Mouse (Mus musculus) gastrocnemius, adult 18-20 months (tissue): Measurements from ENCODE around the gene Pnpla2. TPM values are rescaled to one million over a fixed set of nuclear protein-coding genes. Genes with fewer than 3 reads are reported as not detected.
A peak's percentile ranks its signal among the peaks of the same experiment; 100 is the strongest.
"Not testable (repeated sequence)": the region's sequence is repeated elsewhere in the genome, so short reads cannot be mapped to it uniquely, and the experiment has no call there.

Source experiments
- DNase-seq: peaks from one replicate; pipeline ENCODE4 v3.0.0; 2021; ENCODE audit warnings: low spot score
- total RNA-seq, 2 experiments: library from RNA; stranded (reverse); gene quantifications; 2 replicates each; pipeline ENCODE4 v1.2.3; 2021

The Pnpla2 gene
- total RNA-seq, 2 experiments from 2014 or later: 288 to 309 TPM

DNA sequence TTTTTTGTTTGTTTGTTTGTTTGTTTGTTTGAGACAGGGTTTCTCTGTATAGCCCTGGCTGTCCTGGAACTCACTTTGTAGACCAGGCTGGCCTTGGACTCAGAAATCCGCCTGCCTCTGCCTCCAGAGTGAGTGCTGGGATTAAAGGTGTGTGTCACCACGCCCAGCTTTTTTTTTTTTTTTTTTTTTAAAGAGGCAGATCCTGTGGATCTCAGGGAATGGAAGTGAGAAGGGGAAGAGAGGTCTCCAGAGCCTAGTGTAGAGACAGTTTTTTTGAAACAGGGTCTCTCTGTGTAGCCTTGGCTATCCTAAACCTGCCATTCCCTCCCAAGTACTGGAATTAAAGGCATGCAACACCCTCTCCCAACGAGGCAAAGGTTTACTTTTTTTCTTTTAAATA, 8.6 kb upstream of the Pnpla2 start:
- not testable (repeated sequence) for DNase-seq

DNA sequence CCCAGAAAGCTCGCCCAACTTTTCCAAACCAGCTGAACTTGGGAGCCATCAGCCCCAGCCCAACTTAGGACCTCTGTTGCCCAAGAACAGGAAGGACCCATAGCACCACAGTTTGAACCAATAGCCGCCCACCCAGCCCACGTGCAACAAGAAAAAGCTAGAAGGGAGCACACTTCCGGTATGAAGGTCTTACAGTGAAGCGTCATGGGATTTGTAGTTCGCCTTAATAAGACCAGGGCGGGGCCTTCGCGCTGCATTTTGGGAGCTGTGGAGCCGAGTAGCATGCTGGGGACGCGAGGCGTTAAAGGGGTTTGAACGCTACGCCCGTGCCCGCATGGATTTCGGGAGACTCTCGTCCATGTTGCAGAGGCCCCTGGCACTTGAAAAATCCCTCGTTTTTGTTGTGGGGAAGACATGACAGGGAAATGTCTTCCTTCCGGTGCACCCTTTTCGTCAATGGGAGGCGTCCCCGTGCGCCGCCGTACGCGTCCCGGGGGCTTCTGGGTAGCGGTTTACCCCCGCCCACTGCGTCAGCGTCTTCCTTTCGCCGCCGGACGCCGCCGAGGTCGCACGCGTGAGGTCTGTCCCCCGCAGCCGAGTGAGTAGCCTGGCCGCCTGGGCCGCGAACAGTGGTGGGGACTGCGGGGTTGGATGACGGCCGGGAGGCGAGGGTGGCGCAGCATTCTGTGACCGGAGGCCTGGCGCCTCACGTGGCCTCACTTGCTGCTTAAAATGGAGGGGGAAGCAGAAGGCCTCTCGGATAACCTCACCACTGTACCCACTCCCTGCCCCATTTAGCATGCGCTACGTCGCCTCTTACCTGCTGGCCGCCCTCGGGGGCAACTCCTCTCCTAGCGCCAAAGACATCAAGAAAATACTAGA, 7.6 kb upstream of the Pnpla2 start, which contains the start of gene Rplp2:
Gene Rplp2, plus strand, starts transcription at position 261 of the 882 bp plus-strand sequence.
- peak; percentile 94 for DNase-seq

GRCm38 (mm10) chr7:141451928-141452327, 3.1 kb upstream of the Pnpla2 start:
- no peak for DNase-seq

DNA sequence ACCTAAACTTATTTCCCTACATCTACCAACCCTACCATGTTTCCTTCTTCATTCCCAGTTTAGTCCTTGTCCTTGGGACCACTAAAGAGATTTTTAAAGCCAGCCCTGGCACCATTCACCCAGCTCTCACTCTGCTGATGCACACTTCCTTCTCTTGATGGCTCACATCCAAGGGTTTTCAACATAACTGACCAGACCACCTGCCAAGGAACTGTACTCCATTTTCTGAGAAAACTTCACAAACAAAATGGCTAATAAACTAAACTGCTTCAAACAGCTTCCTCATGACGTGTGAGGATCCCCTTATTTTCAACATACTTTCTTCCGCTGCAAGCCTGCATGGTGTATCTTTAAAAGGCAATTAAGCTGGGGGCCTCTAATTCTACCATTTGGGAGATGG, 1.4 kb upstream of the Pnpla2 start:
- DNase-seq: no peak

DNA sequence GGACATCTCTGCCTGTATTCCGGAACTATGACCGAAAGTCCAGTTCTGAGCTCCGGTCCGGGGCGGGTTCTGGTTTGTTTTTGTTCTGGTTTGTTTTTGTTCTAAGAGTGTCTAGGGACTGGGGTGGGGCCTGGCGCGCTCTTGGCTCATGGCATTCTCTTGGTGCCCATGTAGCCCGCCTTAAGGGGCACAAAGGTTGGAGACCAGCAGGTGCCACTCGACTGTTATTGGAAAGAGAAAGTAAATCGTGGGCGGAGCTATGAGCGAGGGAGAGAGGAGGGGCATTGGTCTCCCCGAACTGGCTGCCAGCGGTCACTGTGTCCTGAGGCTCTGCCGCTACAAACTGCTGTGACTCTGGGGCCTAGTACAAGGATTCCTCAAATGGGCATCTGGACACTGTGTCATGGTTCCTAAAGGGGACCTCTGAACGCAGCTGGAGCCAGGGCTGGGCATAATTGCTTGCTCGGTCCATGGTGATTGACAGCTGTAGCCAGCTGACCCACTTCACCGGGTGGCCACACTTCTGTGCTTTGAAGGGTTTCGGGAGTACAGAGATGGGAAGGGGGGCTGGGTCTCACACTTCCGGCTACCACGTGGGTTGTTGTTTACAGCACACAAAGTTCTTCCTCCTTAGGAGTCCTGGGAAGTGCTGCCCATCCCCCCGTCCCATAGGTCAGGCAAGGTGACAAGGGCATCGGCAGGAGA, 764 bp downstream of the Pnpla2 start:
- peak; percentile 90 for DNase-seq

DNA sequence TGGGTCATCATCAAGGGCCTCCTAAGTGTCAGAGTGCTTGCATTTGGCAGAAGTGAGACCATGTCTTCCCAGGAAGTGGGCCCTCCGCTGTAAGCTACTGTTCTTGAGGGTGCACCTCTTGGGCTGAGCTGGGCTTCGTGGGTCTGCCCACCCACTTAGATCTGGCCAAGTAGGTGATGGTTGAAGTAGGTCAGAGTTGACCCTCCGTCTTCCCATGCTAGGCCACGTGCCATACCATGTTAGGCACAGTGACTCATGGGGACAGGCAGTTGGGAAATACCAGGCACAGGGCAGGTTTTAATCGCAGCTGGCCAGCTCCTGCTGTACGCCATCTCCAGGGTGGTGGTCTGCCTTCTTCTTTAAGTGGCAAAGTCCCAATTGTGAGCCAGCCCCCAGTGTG, 1.7 kb downstream of the Pnpla2 start:
- peak; percentile 63 for DNase-seq

DNA sequence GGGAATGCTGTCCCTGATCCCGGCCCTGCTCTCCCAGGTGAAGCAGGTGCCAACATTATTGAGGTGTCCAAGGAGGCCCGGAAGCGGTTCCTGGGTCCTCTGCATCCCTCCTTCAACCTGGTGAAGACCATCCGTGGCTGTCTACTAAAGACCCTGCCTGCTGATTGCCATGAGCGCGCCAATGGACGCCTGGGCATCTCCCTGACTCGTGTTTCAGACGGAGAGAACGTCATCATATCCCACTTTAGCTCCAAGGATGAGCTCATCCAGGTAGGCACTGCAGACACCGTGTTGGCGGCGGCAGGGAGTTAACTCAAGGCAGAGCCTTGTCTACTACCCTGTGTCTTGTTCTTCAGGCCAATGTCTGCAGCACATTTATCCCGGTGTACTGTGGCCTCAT, 2.2 kb downstream of the Pnpla2 start:
- no peak for DNase-seq

DNA sequence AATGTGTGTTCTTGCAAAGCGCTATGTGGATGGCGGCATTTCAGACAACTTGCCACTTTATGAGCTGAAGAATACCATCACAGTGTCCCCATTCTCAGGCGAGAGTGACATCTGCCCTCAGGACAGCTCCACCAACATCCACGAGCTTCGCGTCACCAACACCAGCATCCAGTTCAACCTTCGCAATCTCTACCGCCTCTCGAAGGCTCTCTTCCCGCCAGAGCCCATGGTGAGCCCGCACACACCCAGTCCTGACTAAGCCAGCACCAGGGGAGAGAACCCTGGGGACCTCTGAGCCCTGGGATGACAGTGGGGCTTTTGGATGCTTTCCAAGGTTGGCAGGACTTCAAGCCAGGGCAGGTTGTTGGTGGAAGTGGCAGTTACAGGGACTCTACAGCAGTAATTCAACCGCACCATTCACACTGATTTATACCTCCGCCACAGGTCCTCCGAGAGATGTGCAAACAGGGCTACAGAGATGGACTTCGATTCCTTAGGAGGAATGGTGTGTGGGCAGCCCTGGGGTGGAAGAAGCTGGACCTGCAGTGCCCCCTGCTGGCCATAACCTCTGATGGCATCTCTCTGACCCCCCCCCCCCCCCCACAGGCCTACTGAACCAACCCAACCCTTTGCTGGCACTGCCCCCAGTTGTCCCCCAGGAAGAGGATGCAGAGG, 3.1 kb downstream of the Pnpla2 start:
- DNase-seq: no peak

DNA sequence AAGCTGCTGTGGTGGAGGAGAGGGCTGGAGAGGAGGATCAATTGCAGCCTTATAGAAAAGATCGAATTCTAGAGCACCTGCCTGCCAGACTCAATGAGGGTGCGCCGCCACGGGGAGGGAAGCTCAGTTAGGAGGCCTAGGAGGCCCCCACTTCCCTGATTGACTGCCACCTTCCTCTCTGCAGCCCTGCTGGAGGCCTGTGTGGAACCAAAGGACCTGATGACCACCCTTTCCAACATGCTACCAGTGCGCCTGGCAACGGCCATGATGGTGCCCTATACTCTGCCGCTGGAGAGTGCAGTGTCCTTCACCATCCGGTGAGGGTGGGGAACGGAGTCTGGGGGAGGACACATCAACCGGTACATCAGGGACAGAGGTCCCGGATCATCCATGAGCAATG, 3.7 kb downstream of the Pnpla2 start:
- DNase-seq: no peak

GRCm38 (mm10) chr7:141459301-141459711, 4.3 kb downstream of the Pnpla2 start:
- peak; percentile 31 for DNase-seq

DNA sequence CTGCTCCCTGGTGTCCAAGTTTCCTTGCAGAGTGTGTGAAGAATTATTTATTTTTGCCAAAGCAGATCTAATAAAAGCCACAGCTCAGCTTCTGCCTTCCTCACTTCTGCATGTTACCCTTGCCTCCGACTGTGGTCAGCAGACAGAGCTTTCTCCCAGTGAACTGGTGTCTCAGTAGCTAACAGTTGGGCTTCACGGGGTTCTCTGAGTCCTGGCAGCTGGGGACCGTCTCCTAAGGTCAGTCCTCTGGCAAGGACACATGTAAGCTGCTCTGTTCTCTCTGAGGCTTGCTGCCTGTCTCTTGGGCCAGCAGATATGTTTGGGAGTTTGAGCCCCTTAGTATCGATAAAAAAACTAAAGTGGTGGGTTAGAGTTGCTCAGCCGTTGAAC, 5.0 kb downstream of the Pnpla2 start:
- peak; percentile 51 for DNase-seq

DNA sequence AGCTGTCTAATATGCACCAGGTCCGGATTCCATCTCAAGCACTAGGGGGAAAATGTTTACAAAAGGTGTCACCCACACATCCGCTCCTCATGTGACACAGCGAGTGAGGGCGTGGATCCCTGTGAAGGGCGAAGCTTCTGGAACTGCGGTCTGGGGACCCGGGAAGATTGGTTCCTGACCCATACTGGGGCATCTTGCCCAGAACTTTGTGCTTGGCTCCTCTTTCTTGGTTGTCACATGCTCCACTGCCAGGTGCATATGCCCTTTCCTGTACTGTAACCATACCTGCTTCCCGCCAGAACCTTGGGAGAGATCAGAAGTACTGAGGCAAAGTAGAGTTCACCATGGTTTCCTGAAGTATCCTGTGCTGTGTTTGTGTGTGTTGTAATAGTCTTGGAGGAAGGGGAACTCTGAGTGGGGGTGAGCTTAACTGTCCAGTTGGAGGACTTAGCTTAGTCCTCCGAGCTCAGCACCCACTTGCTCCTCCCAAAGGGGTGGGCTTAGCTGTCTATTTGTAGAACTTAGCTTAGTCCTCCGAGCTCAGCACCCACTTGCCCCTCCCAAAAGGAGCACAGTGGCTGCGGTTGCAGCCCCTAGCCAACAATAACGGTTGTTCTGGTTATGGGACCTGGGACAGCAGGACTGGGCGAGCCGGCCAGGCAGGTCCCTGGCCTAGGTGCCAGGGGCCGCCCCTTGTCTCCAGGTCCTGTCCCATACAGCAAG, 5.6 kb downstream of the Pnpla2 start, which contains the start of gene Cracr2b:
Gene Cracr2b, plus strand, starts transcription at position 704 of the 723 bp plus-strand sequence.
- peak; percentile 57 for DNase-seq

DNA sequence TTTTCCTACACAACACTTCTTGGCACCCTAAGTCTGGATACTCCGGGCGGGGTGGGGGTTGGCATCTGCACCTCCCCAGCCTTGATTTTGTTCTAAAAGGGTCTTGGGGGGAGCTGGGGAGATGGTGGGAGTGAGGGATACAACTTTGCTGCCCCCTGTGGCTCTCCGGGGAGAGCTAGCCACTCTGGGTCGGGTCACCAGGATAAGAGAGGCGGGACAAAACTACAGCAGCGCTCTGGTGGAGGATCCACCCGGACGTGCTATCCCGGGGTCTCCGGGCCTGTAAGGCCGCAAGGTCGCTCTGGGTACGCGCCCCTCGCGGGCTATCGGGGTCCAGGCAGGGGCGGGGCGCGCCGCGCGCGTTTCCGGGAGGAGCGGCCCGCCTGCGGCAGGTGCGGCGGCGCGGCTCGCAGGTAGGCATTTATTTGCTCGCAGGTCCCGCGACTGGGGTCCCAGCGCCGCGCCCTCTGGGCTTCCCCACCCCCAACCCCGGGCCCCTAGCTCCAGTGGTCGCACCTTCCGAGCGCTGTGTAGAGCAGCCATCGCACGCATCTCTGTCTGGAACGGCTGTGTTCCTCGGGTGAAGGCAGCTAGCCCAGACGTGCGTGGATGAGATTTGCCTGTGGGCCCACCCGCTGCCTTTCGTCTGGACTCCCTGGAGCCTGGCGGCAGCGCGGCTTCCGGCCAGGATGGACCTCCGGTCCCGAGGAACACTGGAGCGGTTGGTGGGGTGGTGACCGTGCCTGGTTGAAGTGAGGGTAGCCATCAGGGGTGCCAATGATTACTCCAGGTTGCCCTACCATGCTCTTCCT, 6.7 kb downstream of the Pnpla2 start:
- DNase-seq: no peak

- peak; percentile 43 for DNase-seq
Observed at GRCm38 (mm10) chr7:141462333-141462821, 7.4 kb downstream of the Pnpla2 start.

DNA sequence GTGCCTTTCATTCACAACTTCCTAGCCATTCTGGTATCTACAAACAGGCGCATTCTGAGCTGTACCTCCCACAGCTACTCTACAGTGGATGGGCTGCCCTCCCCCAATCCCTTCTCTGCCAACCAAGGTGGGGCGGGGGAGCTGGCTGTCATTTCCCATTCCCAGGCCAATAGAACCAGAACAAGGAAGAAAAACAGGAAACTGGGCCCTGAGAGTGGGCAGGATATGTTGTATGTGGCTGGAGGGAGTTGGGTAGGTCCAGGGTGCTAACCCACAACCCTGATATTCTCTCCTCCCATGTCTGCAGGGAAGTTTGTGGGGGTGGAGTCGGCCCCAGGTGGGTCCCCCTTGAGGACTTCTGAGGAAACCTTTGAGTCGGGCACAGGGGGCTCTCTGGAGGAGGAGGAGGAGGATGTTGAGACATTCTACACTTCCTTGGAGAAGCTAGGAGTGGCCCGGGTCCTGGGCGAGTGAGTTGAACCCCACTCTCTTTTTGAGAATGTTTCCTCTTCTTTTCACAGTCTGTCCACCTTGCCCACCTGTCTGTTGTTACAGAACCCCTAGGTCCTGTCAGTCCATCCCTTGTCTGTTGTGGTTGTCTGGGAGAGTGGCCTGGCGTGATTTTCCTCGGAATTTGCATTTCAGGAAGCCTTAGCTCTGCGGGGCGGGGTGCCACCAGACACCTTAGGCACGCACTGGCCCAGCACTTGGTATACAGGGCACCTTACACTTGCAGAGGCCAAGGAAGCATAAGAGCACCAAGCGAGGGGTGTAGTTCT, 9.0 kb downstream of the Pnpla2 start:
- peak; percentile 48 for DNase-seq

GRCm38 (mm10) chr7:141464603-141465201, 9.7 kb downstream of the Pnpla2 start:
- no peak for DNase-seq

DNA sequence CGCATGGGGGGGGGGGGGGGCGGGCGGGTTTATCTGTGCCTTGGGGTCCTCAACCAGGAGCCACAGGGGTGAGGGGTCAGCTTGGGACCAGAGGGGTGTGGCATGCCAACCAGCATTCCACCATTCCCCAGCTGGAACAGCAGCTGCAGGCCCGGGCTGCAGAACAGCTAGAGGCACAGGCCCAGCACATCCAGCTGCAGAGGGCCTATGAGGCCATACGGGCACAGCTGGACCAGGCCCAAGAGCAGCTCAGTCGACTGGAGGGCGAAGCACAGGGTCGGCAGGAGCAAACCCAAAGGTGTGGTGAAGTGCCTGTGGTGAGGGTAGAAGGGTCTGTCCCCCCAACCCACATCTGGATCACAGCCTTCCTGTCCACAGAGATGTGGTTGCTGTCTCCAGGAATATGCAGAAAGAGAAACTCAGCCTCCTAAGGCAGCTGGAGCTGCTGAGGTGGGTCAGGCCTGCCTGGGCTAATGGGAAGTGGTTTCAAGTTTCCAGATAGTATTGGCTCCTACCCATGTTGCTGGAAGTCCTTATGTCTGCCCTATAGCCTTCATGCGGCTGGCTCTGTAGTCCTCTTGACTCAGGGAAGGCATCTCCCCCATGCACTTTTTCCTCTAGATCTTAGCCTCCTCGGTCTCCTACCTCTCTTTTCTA, 10.5 kb downstream of the Pnpla2 start:
- no peak for DNase-seq

- DNase-seq: peak; percentile 32
Observed at GRCm38 (mm10) chr7:141466045-141466394, 11.0 kb downstream of the Pnpla2 start.
